Mouse (Mus musculus) adrenal gland, adult (tissue): Measurements from ENCODE around the gene Myt1l.
A peak's percentile ranks its signal among the peaks of the same experiment; 100 is the strongest.

Source experiments
- DNase-seq, 2 experiments: peaks; one replicate each; pipeline ENCODE4 v3.0.0; 2022 to 2023; ENCODE audit warnings: low spot score in 1 of 2; ENCODE audit not compliant: inconsistent age in 2 of 2

The Myt1l gene

DNA sequence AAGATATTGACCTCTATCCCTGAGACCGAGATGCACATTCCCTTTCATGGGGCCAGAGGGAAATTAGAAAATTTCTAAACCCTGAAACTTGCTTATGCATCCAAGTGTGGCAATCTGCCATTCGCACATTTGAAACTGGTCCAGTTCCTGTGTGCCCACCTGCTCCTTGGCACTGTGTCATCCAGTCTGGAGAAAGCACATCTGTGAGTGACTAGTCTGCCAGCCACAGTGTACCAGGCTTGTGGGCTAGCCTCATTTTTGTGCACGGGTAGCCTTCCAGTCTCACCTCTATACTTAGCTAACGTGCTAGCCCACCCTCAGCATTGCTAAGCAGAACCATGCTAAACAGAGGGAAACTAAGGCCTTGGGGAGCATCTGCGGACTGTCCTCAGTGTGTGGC is 356.2 kb downstream of the Myt1l start:
- DNase-seq: no peak

DNA sequence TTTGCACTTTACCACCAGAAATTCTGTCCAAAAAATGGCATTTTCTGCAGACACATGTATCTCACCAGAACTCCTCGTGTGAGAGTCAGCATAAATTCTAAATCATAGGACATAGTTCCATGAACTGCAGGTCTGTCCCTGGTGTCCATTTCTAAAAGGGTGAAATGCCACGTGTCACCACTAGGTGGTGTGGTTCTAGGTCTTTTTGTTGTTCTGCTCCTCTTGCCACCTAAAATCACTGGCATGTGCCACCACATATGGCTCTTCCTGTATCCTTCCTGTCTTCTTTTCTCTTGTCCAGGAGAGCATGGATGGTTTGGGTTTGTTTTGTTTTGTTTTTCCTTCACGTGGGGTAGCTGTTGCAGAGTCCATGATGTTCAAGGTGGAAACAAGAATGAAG is 366.5 kb downstream of the Myt1l start:
- DNase-seq: peak; percentile 23 to 81

GRCm38 (mm10) chr12:29897533-29898085 is 369.4 kb downstream of the Myt1l start:
- no peak for DNase-seq

DNA sequence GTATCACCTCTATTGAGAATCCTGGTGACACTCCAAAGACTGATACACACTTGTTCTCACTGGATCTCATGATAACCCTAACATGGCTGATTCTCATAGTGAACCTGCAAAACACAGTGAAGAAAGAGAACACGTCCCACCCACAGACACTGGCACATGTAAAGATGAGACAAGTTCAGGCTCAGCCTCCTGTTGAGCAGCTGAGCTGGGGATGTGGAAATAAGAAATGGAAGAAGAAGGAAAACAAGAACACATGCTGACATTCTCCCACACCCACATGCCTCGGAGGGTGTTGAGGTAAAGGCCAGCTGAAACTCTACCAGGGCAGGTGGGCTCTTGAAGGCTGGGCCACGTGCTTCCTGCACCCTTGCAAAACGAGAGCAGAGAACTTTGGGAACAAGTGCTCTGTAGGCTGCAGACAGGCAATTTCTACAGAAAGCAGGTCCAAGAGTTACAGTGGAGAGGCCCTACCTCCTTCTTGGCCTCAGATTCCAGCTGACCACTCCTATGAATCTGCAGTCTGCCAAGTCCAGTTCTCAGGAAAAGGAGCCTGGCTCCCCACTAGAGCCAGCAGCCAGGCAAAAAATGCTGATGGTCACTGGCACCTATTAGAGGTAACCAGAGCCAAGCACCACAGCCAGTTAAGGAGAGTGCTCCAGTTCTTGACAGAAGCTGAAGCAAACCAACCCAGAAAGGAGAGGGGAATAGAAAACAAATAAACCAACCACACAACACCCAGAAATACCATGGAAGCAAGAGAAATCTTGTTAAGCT is 376.1 kb downstream of the Myt1l start:
- DNase-seq: peak in 1 of 2 experiments; percentile 29

DNA sequence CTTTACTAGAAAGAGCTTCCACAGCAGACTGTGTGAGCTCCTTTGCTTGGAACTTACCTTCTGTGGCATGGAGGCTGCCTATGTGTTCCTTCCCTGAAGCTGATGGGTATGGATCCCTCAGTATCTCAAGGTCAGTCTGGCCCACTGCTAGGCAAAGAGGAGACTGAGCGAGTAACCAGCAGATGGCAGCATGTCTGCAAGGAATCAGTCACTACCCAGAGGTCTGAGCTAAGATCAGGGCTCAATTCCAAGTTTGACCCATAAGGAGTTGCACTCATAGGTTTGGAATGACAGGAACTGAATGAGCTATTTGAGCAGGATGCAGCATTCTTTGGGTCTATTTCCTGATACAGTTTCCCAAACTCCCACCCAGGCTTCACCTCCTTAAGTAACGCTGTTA is 378.9 kb downstream of the Myt1l start:
- peak; percentile 63 to 88 for DNase-seq

DNA sequence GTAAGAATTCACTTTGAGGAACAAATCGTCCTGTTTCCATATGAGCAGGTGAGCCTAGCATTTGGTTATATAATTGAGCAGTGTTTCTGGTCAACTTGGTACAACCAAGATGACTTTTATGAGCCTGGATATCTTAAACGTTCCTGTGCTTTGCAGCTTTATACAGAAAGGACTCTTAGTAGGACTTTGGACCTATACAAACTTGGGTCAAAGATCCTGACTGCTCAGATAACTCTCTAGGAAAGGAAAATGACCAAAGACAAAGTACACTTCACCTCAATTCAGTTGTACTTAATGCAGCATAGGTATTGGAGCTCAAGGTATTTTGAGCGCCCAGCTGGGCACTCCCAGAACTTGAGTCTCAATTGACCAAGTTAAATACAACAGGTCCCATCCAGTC is 388.0 kb downstream of the Myt1l start:
- DNase-seq: no peak

DNA sequence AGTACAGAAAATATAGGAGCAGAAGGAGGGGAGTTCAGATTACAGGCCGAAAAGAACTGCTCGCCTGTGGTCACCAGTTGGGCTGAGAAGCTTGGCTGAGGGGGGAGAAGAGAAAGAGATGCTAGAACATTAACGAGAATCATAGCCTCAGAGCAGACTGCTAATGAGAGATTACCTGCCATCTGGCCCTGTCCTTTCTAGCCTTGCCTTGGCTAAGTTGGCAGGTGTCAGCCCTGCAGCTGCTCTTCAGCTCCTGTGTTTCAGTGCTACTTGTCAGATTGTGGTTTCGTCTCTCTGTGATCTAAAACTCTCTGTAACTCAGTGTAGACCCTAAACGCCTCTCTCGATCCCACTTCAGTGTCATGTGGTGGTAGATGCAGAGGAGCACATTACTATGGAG is 388.6 kb downstream of the Myt1l start:
- no peak for DNase-seq

- no peak for DNase-seq
These were observed 392.1 kb downstream of the Myt1l start for GRCm38 (mm10) chr12:29920298-29920697.

DNA sequence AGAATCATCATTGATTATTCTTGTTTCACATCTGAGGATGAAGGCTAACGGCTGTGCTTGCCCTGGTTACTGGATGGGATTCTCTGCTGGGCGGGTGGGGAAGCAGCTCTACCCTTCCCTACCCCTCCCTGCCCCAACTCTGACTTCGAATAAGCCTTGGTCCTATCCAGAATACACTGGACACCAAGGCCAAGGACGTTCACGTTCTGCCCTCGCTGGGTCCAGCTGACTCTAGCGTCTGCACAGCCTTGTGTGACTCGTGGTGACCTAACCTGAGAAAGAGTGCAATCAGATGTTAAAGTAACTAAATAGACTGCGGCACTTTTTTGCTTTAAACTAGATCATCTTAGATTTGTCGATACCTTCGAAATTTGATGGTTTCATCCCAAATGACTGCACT is 393.3 kb downstream of the Myt1l start:
- DNase-seq: peak; percentile 38 to 81

DNA sequence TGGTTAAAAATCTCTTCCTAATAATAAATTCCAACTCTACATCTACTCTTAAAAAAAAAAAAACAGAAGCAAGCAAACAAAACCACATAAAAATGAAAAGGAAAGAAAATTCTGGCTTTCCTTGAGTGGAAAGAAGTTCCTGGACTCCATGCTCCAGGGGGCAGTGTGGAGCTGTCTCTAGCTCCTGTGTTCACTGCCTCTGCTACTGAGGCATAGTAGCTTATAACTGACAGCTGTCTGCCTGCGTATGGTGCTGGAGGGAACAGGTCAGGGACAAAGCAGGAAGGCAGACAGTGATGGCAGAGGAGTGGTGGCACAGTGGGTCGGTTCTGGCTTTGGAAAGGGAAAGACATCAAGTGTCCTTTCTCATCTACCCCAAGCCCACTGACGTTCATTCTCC is 398.7 kb downstream of the Myt1l start:
- peak; percentile 49 to 85 for DNase-seq

DNA sequence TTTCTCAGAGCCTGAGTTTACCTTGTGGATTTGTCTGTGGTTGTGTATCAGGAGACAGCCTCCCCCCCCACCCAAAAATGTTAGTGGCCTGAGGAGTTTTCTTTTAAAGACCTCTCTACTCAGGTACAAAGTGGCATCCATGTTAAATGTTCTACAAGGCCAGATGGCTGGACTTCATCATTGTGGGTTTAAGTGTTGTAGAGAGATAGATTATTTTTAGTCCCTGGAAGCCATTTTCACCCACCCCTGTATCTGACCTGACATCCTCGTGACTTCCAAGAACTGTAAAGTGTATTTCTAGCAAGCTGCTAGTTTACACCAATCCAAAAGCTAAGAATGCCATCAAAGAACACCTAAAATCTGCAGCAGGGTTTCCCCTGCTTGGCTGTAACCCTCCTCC is 402.4 kb downstream of the Myt1l start:
- DNase-seq: no peak

DNA sequence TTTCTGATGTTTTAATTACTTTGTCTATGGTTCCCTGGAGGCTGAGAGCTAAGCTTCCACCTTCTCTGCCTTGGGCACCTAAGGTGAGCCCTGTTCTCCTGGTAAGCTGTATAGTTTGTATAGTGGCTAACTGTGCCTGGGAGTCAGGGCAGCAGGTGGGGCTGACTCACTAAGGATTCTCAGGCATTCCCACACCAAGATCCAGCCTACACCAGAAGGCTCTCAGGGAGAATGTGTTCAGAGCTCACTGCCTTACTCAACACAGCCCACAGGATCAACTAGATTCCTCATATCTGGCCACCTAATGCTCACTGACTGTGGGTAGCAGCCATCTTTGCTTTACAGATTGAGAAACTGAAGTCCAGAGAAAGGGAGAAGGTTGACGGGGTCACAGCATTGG is 404.8 kb downstream of the Myt1l start:
- DNase-seq: no peak

GRCm38 (mm10) chr12:29933501-29933900 is 405.3 kb downstream of the Myt1l start:
- DNase-seq: no peak

DNA sequence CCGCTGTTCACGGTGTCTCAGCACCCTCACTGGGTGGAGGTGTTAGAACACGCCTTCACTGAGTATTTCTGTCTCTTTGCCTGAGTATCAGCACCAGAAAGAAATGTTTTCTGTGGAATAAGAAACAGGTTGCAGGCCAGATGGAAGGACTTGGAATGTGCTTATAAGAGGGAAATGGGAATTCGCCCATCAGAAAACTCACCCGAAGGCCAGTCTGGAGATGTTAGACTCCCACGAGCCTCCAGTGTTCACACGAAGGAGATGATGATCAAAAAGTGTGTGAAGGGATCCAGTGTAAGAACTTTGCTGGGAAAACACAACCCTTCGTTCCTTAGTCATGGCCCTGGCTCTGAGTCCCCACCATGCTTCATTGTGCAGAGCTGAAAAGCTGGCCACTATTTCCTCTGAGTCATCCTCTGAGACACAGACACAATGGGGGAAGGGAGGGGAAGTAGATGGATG is 406.0 kb downstream of the Myt1l start:
- DNase-seq: peak in 1 of 2 experiments; percentile 43

GRCm38 (mm10) chr12:29937308-29937707 is 409.1 kb downstream of the Myt1l start, which contains the start of gene Pxdn:
Gene Pxdn (plus strand): TSS chr12:29937608.
- DNase-seq: no peak

DNA sequence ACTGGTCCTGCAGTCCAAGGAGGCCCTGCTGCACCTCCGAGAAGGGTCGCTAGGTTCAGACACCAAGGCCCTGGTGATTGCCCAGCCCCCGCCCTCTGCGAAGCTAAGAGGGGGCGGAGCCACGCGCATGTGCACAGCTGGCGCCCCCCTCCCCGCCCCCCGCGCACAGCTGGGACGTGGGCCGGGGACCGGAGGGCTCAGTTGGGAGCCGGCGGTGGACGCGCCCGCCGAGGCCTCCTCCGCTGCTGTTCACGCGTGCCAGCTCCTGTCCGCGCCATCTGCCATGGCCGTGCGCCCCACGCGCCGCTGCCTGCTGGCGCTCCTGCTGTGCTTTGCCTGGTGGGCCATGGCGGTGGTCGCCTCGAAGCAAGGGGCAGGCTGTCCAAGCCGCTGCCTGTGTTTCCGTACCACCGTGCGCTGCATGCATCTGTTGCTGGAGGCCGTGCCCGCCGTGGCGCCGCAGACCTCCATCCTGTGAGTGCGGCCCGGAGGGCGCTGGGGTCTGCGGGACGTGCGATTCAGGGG is 409.7 kb downstream of the Myt1l start:
- DNase-seq: peak; percentile 67 to 81

DNA sequence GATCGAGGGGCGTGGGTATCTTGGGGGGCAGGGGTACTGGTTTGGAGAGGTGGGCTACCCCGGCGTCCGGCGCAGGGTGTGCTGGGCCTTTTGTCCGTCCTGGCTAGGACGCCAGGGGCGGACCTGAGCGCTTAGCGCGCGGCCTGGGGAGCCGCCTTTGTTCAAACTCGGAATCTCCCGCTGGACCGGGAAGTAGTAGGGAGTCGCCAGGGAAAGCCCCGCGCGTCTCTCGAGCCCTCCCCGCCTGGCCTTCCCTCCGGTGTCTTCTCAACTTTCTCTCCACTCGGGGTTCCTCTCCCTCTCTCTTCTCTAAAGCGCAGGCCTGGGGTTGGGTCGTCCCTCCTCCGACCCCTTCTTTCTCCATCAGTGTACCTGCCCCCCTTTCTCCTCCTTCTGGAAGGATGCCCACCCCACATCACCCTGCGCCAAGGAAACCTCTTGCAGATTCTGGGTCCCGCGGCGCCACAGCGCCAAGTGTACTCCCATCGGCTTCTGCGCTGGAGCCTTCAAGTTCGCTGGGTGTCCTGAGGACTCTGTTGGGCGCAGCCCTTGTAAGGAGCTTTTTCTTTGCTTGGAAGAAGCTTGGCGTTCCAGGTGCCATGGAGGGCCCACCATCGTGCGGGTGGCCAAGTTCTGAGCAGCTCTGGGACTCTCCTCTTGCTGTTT is 410.3 kb downstream of the Myt1l start:
- peak; percentile 67 to 86 for DNase-seq

DNA sequence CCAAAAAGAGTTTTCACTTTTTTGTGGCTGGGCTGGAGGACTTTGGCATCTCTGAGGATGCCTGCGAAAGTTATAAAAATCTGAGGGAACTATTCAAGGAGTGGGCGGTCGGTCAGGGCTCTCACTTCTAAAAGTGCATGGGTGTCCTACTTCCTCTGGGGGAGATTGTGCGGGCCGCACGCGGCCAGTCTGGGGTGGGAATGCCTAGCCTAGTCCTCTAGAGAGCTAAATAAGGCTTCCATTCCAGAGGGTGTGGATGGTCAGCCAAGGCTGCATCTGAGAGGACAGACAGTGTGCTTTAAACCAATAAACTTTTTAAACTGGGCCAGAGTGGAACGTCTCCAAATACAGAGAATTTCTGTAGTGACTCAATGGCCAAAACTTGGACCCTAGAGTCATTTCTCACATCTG is 411.1 kb downstream of the Myt1l start:
- DNase-seq: peak in 1 of 2 experiments; percentile 51

- DNase-seq: no peak
These were observed 414.3 kb downstream of the Myt1l start for GRCm38 (mm10) chr12:29942435-29942834.

- DNase-seq: no peak
These were observed 416.5 kb downstream of the Myt1l start for GRCm38 (mm10) chr12:29944650-29945049.

DNA sequence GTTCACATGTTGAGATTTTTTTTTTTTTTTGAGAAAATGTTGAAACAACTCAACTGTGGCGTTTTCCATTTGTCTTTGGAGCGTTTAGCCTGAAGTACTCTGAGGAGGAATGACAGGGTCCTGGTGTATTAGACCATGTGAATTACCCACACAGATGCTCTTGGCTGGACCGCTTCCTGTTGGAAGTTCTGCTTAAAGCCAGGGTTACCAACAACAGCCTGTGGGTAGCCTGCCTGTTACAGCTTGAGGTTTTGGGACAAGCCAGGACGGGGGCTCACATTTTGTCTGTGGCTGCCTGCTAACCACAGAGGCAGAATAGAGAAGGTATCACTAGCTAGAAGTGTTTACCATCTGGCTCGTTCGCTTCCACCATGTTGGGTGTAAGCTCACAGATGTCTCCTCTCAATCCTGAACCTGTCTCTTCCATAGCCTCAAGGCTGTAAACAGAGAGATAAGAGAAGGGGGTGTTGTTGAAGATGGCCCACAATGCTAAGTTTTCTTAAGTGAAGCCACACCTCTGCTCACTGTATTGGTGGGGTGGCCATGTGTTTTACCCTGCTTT is 417.1 kb downstream of the Myt1l start:
- no peak for DNase-seq

DNA sequence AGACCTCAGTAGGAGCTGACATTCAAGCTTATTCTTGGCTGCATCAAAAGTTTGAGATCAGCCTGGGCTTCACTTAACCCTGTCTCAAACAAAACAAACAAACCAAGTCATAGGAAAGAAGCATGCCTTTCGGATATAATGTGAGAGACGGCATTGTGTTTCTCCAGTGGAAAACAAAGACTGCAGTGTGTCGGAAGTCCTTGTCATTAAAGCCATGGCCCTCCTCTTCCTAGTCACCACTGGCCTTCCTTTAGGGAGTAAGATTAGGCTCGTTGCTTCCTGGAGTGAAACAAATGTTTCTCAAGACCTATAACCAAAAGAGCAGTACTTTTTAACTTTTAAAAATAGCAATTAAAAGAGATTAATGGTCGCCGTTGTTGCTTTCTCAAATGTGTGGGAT is 422.9 kb downstream of the Myt1l start:
- no peak for DNase-seq
